Mouse (Mus musculus): ENCODE measurements around the gene Tead1. TPM values are rescaled to one million over a fixed set of nuclear protein-coding genes. Genes with fewer than 3 reads are reported as not detected.

Gene Tead1
- polyA plus RNA-seq, 1 experiment from 2014 or later: 14.9 TPM

DNA sequence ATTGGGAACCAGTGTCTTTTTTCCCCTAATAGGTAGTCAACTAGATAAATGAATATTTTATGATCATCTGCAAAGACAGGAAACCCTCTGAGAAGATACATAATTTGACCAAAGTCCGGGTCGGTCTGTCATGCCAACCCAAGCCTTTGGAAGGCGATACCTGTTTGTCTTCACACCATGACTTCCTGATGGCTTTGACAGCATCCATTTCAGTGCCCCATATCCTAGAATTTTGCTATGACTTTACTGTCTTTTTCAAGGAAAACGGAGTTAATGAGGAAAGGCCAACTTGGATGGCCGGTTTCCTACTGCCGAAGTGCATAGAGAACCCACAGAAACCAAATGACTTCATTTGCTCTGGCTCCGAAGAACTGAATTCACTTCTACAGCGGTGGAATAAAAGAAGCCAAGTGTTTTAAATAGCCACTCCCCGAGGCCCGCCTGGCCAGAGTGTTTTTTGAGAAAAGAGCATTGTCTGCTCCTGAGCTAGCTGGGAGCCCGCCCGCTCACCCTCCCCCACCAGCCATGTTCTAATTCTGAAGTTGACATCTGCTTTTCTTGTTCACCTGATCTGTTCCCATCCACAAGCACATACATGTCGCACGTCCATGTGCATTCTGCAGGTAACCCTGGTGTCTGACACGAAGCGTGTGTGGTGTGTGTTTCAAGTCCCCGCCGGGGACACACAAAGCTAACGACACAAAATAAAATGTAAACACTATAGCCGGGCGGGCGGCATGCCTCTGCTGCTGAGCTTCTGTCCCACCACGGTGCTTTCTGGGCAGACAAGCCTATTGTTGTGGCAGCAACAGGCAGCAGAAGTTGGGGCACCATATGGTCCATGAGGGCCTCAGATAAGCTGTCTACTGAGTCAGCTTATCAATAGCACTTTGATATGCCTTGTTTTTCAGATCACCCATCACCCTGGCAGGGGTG is 5.8 kb downstream of the Tead1 start:
- WGBS: 39% methylated on average over 23 of the region's 23 CpGs
- Histone ChIP-seq H3K27ac (no peak overlapping the region), H3K9me3 (replicated peaks; ENCODE audit: low read length) (no peaks in the 10 kb centered on the region), H3K4me1 (replicated peaks; ENCODE audit: insufficient read depth, low read length) (peaks cover 44% of the 10 kb centered on the region), H3K4me2 (ENCODE audit: low read length) (peak overlapping the region; percentile 1; the same call in 1 of the 2 replicates), H3K27me3 (ENCODE audit: insufficient read depth, low read length) (no peaks in the 10 kb centered on the region), H3K36me3 (ENCODE audit: insufficient read depth, low read length) (no peaks in the 10 kb centered on the region), H3K4me3 (replicated peaks; ENCODE audit: low read depth, low read length) (no peak overlapping the region), H3K9ac (ENCODE audit: low read depth, low read length) (no peak overlapping the region)
- no peak for DNase-seq (ENCODE audit: low spot score)
- no peak for TF ChIP-seq CTCF (IDR thresholded peaks at IDR 0.05; ENCODE audit: low read depth)
- no peak for ATAC-seq (replicated peaks; ENCODE audit: low FRiP score, low read depth)

DNA sequence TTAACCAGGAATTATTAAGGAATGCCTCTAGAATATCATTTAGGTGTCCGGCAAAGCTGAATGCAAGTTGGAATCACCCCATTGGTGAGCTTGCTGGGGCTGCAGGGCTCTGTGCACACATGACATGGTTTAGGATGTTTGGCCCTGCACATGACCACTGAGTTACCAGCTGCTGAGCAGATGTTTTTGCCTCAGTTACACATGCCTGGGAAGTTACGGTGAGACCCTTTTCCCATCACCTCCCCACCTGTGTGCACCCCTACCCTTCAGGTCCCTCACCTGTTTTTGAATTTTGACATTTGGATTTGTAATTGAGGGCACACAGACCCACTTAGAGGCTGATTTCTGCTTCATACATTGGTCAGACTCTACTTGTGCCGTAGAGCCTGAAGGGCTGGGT is 6.9 kb downstream of the Tead1 start:
- H3K27ac ChIP-seq: no peak overlapping the region
- DNase-seq (ENCODE audit: low spot score) (no peak), ATAC-seq (replicated peaks; ENCODE audit: low FRiP score, low read depth) (no peak)
- no peaks in the 10 kb centered on the region for H3K9me3 ChIP-seq (replicated peaks; ENCODE audit: low read length)
- no peak for TF ChIP-seq CTCF (IDR thresholded peaks at IDR 0.05; ENCODE audit: low read depth)
- H3K36me3 ChIP-seq (ENCODE audit: insufficient read depth, low read length): no peaks in the 10 kb centered on the region
- H3K4me3 ChIP-seq (replicated peaks; ENCODE audit: low read depth, low read length): no peak overlapping the region
- H3K27me3 ChIP-seq (ENCODE audit: insufficient read depth, low read length): no peaks in the 10 kb centered on the region
- 73% methylated on average over 3 of the region's 3 CpGs for WGBS
- H3K9ac ChIP-seq (ENCODE audit: low read depth, low read length): no peak overlapping the region
- peaks cover 54% of the 10 kb centered on the region for H3K4me1 ChIP-seq (replicated peaks; ENCODE audit: insufficient read depth, low read length)
- no peak overlapping the region for H3K4me2 ChIP-seq (ENCODE audit: low read length)

DNA sequence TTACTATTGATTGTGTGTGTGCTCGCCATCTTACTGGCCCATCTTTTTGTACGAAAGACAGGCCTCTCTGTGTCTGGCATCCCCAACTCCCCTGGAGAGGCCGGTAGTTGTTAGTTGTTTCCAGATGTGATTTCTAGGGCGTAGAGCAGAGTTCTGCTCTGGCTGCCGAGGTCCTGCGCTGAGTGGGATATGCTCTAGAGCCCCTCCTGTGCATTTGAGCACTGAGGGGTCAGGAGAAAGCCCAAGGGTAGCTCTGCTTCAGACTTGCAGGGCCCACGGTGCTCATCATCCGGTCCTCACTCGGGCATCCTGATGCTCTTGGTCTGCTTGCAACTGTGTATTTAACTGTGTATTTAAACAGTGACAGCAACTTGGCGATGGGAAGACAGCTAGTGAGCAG is 7.5 kb downstream of the Tead1 start:
- H3K27ac ChIP-seq: no peak overlapping the region
- no peaks in the 10 kb centered on the region for H3K36me3 ChIP-seq (ENCODE audit: insufficient read depth, low read length)
- no peak overlapping the region for H3K4me3 ChIP-seq (replicated peaks; ENCODE audit: low read depth, low read length)
- H3K9ac ChIP-seq (ENCODE audit: low read depth, low read length): no peak overlapping the region
- no peaks in the 10 kb centered on the region for H3K27me3 ChIP-seq (ENCODE audit: insufficient read depth, low read length)
- H3K9me3 ChIP-seq (replicated peaks; ENCODE audit: low read length): no peaks in the 10 kb centered on the region
- TF ChIP-seq CTCF (IDR thresholded peaks at IDR 0.05; ENCODE audit: low read depth): no peak
- ATAC-seq (replicated peaks; ENCODE audit: low FRiP score, low read depth): no peak
- no peak overlapping the region for H3K4me2 ChIP-seq (ENCODE audit: low read length)
- peaks cover 59% of the 10 kb centered on the region for H3K4me1 ChIP-seq (replicated peaks; ENCODE audit: insufficient read depth, low read length)
- DNase-seq (ENCODE audit: low spot score): no peak
- 46% methylated on average over 10 of the region's 10 CpGs for WGBS

DNA sequence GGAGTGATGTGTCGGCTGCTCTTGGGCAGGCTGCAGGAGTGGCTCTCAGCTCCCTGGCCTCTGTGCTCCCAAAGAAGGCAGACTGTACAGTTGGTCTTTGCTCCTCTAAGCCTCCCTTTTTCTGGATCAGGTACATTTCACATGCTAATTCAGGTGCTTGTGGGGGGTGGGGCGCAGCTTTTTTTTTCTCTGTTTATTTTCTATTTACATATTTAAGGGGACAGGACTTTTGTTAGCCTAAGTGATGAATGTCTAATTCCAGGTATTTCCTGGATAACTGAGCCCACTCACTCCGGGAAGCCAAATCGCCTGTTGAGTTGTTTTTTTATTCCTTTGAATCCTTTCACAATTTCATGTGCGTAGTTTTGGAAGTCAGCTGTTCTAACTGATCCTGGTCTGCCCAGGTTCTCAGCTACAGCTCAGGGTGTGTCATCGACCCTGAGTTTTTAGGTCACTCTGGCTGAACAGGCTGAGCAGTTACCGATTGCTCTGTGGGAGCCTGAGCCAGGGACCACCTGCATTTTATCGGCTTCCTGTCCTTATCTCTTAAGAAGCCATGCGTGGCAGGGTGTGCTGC is 9.4 kb downstream of the Tead1 start:
- WGBS: 24% methylated on average over 9 of the region's 9 CpGs
- Histone ChIP-seq H3K36me3 (ENCODE audit: insufficient read depth, low read length) (no peaks in the 10 kb centered on the region), H3K9me3 (replicated peaks; ENCODE audit: low read length) (no peaks in the 10 kb centered on the region), H3K27me3 (ENCODE audit: insufficient read depth, low read length) (no peaks in the 10 kb centered on the region), H3K9ac (ENCODE audit: low read depth, low read length) (no peak overlapping the region), H3K27ac (peak overlapping the region; percentile 64; the same call in 1 of the 2 replicates), H3K4me1 (replicated peaks; ENCODE audit: insufficient read depth, low read length) (peaks cover 58% of the 10 kb centered on the region), H3K4me2 (ENCODE audit: low read length) (no peak overlapping the region), H3K4me3 (replicated peaks; ENCODE audit: low read depth, low read length) (no peak overlapping the region)
- ATAC-seq (replicated peaks; ENCODE audit: low FRiP score, low read depth) (no peak), DNase-seq (ENCODE audit: low spot score) (no peak)
- no peak for TF ChIP-seq CTCF (IDR thresholded peaks at IDR 0.05; ENCODE audit: low read depth)

DNA sequence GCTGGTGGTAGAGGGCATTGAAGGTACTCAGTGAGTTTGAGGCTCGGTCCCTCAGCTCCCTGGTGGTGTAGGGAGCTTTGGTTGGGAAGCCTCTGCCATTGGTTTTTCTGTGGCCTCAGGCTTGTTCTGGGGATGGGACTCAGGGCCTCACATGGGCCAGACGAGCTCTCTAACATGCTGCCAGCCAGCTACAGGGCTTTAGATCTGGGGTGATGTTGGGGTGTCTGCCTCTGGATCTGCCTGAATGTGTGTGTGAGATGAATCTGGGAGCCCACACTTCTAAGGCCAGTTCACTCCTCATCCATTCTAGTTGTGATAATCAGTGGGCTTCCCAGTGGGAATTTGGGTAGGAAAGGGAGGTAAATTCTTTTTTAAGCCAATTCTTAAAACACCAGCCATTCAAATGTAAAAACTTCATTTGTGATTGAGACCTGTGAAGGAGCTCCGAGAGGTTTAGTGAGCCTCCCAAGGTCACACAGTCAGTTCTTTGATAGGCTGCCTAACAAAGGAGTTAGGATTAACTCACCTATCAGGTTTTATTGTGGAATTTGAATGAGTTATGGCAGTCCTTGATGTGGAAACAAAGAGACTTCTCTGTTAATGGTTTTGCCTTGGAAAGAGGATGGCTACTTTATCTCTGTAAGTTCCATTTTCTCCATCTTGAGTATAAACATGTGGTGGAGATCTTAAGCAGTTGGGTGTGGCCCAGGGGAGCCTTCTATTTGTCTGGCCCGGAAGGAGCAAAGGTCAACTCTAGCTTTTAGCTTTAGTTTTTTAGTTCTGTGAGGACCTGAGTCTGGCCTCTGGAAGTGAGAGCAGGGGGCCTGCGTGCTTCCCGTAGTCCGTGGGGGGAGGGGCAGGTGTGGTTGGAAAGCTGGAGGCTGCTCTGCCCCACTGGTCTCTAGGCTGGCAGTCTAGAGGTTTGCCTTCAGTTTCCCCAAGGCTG is 12.0 kb downstream of the Tead1 start:
- Histone ChIP-seq H3K36me3 (ENCODE audit: insufficient read depth, low read length) (no peaks in the 10 kb centered on the region), H3K9me3 (replicated peaks; ENCODE audit: low read length) (no peaks in the 10 kb centered on the region), H3K4me2 (ENCODE audit: low read length) (no peak overlapping the region), H3K4me3 (replicated peaks; ENCODE audit: low read depth, low read length) (no peak overlapping the region), H3K27me3 (ENCODE audit: insufficient read depth, low read length) (no peaks in the 10 kb centered on the region), H3K9ac (ENCODE audit: low read depth, low read length) (no peak overlapping the region), H3K4me1 (replicated peaks; ENCODE audit: insufficient read depth, low read length) (peaks cover 59% of the 10 kb centered on the region), H3K27ac (no peak overlapping the region)
- no peak for ATAC-seq (replicated peaks; ENCODE audit: low FRiP score, low read depth)
- WGBS: 32% methylated on average over 7 of the region's 7 CpGs
- no peak for DNase-seq (ENCODE audit: low spot score)
- TF ChIP-seq CTCF (IDR thresholded peaks at IDR 0.05; ENCODE audit: low read depth): no peak

DNA sequence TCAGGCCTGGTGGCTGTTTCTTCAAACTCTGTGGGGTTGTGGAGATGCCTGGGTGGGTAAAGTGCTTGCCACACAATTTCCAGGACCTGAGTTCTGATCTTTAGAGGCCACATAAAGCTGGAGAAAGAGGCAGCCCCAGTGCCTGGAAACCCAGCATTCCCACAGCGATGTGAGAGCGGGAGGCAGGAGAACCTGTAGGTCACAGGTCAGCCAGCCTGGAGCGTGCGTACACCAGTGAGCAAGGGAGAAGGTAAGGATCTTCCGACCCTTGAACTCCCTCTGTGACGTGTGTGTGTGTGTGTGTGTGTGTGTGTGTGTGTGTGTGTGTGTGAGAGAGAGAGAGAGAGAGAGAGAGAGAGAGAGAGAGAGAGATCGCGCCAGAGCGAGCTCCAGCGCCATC is 14.4 kb downstream of the Tead1 start:
- WGBS: 57% methylated on average over 10 of the region's 10 CpGs
- no peaks in the 10 kb centered on the region for H3K27me3 ChIP-seq (ENCODE audit: insufficient read depth, low read length)
- H3K4me1 ChIP-seq (replicated peaks; ENCODE audit: insufficient read depth, low read length): peaks cover 70% of the 10 kb centered on the region
- ATAC-seq (replicated peaks; ENCODE audit: low FRiP score, low read depth) (no peak), DNase-seq (ENCODE audit: low spot score) (no peak)
- no peak overlapping the region for H3K4me2 ChIP-seq (ENCODE audit: low read length)
- no peak overlapping the region for H3K27ac ChIP-seq
- TF ChIP-seq CTCF (IDR thresholded peaks at IDR 0.05; ENCODE audit: low read depth): no peak
- no peaks in the 10 kb centered on the region for H3K36me3 ChIP-seq (ENCODE audit: insufficient read depth, low read length)
- no peak overlapping the region for H3K4me3 ChIP-seq (replicated peaks; ENCODE audit: low read depth, low read length)
- no peak overlapping the region for H3K9ac ChIP-seq (ENCODE audit: low read depth, low read length)
- H3K9me3 ChIP-seq (replicated peaks; ENCODE audit: low read length): no peaks in the 10 kb centered on the region
